Mouse (Mus musculus) cerebellum, postnatal 36 days (tissue): ENCODE data around the gene Slc25a33.
"Not testable (repeated sequence)": the region's sequence is repeated elsewhere in the genome, so short reads cannot be mapped to it uniquely, and the experiment has no call there.

Experiments used
- DNase-seq, 2 experiments: peaks; one replicate each; pipeline ENCODE4 v3.0.0; 2021 to 2022; ENCODE audit warnings: mixed read lengths in 2 of 2

The Slc25a33 gene

DNA sequence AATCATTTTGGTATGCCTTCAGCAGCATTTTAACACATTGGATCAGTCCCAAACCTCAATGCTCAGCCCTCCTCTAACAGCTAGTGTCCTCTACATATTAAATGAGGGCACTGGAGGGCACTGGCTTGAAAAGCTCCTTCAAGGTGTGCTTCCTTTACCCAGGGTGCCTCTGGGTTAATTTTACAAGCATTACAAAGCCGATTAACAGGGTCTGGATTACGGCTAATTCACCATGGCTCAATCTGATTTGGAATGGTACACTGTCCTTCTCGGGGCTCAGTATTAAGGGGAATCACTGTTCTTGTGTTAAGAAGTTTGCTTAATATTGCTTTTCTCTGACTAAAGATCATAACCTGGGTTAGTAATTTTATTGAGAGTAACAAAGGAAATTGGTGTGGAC lies 21.2 kb downstream of the Slc25a33 start:
- no peak for DNase-seq

DNA sequence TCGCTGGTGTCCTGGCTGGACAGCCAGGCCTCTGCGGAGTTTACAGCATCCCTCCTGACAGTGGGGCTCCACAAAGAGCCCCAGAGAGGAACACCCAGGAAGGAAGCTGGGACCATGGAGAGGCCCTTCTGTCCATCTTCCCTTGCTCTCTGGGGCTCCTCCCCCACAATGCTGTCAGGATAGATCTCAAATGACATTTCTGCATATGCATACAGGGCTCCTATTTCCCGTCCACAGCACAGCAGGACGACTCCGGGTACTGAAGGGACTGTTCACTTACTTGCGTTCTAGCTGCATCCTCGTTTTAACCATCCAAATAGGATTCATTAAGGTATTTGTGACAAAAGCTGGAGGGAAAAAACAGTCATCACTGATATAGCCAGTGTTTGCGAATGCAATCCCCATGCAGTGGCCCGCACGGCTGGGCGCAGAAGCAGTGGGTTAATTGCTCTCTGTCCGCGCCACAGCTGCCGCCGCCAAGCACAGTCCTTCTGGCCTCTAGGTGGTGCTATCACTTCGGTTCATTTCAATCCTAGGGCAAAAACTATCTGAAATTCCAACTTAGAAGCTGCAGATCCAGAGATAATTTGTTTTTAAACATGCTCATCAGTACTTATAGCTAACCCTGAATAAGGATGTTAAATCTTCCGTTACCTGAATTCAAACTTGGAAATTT lies 21.8 kb downstream of the Slc25a33 start:
- DNase-seq = peak; percentile 50 to 63

DNA sequence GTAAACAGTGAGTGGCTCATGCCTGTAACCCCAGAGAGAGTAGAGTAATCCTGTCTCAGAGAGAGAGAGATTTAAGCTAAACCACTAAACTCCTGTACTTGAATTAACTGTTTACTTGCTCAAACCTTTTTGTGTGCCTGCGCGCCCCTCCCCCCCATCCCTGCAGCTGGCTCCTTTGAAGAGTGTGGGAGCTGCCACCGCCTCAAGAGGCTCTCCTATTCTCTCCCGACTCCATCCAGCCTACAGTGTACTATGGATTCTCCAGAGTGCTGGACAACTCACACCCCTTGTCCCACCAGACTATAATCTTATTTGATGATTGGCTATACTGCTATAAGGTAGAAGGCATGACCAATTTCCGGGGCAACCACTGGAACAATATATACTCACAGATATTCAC lies 23.4 kb downstream of the Slc25a33 start:
- no peak for DNase-seq

DNA sequence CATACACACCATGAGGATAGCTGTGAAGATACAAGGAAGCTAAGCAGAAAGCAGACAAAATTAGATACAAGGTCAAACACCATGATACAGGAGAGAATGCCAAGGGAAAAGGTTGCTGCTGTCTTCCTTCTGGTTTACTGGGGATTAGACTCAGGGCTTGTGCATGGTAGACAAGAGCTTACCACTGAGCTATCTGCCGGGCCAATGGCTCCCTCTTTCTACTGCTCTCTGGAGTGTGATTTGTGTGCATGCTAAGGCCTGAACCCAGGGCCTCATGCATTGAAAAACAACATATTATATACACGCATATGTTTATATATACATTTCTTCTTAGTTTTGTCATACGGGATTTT lies 24.4 kb downstream of the Slc25a33 start:
- not testable (repeated sequence) for DNase-seq

DNA sequence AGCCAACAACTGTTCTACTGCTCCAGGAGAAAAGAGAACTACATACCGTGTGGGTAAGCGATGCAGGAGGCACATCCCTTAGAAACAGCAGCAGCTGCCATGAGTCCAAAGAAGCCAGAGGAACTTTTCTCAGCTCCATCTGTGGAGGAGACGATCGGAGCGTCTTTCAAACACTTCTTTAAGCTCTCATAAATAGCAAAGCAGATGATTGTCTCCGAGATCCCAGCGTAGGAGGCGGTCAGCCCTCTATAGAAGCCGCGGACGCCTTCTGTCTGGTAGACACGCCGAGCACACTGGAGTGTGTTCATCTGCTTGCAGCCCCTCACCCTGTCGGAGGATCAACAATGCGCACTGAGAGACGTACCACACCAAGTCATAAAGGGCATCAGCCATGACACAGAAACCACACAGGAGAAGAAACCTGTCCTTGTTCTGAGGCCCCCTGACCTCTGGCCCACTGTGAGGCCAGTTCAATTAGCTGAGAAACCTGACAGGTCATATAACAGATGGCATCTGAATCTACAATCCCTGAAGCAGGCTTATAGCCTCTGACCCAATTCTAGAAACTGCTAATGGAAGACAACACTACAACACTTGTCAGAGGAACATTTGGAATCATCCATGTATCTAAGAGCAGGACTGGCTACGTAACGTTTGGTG lies 24.9 kb downstream of the Slc25a33 start:
- DNase-seq = no peak

DNA sequence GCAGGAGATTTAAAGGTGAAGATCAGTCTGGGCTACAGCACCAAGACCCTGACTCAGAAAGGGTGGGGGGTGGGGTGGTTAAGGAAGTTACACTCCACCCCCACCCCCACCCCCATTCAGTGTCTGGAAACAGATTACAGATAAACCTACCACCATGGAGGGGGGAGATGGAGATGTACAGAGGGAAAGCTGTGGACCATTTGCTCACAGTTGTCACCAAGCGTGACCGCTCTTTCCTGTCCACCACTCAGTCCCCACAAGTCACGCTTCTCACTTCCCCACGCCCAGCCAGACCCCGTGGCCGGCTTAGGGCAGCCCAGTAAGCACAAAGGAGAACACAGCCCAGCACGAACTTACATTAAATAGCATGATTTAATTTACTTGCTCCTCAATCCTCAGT lies 30.0 kb downstream of the Slc25a33 start:
- no peak for DNase-seq

GRCm38 (mm10) chr4:149742011-149742530 lies 32.0 kb downstream of the Slc25a33 start:
- no peak for DNase-seq

GRCm38 (mm10) chr4:149740301-149740700 lies 33.8 kb downstream of the Slc25a33 start:
- DNase-seq = no peak

DNA sequence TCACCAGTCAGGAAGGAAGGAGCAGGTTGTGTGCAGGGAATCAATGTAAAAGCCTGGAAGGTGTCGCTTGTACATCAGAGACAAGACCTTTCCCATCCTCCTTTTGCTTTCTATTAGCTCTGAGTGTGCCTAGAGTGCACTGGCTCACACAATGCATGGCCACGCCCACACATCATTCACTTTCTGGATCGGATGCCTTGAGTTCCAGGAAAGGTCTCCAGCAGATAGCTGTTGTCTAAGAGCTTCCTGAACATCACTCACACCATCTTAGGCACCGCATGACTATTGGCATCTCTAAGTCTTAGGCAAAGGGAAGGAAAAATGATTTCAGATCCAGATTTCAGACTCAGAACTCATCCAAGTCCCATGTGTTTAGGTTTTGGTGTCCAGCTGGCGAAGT lies 34.6 kb downstream of the Slc25a33 start:
- no peak for DNase-seq

DNA sequence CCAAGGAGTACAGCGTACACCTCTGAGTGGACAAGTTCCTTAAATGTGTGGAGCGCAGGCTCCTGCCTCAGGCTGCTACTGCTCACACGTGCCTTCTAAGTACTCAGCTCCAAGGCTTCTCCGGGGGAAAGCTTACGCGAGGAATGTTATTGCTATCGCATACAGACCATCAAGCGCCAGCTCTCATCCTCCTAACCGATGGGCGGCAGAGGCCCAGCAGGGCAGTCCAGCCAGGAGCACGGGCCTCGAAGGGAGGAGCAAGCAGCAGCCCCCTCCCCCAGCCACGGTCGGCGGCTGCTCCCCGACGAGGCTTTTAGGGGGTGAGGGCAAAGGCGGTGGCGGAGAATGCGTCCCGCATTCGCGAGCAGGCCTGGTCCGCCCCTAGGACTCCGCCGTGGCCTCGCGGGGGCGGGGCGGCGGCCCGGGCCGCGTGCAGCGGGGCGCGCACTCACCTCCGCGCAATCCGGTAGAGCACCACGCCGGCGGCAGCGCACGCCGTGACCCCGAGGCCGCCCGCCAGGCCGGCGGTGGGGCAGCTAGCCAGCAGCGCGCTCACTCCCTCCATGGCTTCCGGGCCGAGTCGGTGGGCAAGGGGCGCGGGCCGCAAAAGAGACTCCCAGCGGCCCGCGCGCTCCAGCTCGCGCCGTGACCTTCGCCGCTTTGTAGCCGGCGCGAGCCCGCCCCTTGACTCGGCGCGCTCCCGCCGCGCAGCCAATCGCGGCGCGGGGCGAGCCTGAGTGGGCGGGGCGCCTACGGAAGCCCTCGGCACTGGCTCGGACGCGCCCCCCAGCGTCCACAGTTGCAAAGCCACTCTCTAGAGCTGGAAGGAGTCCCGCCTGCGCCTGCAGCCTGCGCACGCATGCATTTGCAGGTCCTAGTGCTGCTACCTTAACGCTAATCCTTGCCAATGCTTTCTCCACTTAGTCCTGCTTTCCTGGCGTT lies 36.4 kb downstream of the Slc25a33 start, which contains the start of gene Tmem201:
Tmem201 (minus strand) TSS at position 662 of the 942 bp plus-strand sequence.
- peak; percentile 97 to 98 for DNase-seq

GRCm38 (mm10) chr4:149736581-149736980 lies 37.5 kb downstream of the Slc25a33 start:
- peak; percentile 94 to 96 for DNase-seq

- DNase-seq = peak; percentile 24 to 40
These were observed 38.3 kb downstream of the Slc25a33 start for GRCm38 (mm10) chr4:149735624-149736250.

DNA sequence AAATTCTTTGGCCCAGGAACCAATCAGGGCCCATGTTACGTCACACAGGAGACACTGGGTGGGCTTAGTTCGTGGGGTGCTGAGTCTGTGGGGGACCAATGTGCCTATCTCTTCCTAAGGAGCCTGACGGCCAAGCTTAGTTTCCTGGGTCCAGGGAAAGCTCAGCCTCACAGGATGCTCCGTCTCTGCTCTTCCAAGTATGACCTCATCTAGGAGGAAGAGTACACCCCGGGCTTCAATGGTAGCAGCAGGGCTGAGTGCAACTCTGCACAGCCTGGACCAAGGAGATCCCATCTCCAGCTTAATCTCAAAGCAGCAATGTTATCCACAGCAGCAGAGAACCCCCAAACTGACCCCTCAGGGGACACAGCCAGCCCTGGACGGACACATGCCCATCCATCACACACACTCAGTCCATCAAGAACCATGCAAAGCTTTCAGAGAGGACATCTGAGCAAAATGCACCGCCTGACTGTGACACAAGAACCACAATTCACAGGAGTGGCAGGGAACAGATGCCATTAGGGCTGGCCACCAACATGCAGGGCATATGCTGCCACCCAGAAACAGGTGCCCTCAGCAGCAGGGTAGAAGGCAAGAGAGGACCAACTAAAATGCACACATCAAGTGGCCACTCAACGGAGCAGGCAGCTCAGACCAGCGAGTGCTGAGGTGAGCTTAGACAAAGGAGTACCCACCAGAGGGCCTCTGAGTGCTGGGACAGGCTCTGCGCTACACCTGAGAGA lies 39.2 kb downstream of the Slc25a33 start:
- DNase-seq = peak; percentile 85 to 88

DNA sequence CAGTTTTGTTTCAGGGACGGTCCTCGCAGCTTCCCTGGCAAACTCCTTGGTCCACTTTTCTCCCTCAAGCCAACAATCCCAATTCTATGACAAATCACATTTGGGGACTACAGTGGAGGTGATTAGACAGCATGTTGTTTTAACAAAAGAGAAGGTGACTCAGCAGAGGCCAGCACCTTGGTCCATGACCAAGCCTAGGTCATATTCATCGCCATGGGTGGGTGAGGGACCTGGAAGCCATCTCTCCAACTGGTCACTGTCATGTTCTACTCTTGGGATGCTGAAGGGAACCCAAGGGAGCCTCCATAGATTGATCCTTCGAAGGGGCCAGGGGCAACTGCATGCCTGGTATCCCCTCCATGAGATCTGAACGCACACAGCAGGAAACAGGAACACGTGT lies 39.8 kb downstream of the Slc25a33 start:
- peak in 1 of 2 experiments; percentile 18 for DNase-seq

GRCm38 (mm10) chr4:149733748-149734147 lies 40.3 kb downstream of the Slc25a33 start:
- peak in 1 of 2 experiments; percentile 28 for DNase-seq

DNA sequence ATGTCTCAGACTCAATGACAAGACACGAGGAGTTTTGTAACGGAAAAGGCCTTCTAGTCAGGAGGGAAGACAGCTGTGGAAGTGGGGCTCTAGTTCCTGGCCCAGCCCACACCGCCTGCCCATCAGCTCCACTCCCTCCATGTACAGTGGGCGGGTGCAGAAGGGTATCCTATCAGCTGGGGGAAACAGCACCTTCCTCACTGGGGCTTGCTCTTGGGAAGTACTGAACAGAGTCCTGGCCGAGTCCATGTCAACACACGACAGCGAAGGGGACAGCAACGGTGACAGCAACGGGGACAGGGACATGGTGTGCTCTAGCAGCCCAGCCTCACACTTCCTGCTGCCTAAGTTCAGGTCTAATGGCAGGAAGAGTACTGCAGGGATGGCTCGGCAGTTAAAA lies 41.3 kb downstream of the Slc25a33 start:
- DNase-seq = no peak

- DNase-seq = no peak
These were observed 41.8 kb downstream of the Slc25a33 start for GRCm38 (mm10) chr4:149732313-149732712.

DNA sequence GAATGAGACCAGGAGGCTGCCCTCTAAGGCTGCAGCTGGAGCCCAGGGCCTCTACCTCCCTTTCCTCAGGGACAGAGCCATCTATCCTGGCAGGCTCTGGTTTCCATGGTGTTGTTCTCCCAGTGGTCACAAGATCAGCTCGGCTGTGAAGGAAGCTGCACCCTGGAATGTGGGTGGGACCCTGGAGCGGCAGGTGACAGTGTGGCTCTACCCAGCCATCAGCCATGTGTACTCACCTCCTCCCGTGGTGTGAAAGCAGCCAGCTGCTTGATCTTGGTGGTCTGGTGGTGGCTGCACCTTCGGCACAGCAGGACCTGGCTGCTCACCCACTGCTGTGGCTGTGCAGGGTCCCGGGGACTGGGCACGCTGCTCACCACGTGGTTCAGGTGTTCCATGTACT lies 43.2 kb downstream of the Slc25a33 start:
- no peak for DNase-seq

DNA sequence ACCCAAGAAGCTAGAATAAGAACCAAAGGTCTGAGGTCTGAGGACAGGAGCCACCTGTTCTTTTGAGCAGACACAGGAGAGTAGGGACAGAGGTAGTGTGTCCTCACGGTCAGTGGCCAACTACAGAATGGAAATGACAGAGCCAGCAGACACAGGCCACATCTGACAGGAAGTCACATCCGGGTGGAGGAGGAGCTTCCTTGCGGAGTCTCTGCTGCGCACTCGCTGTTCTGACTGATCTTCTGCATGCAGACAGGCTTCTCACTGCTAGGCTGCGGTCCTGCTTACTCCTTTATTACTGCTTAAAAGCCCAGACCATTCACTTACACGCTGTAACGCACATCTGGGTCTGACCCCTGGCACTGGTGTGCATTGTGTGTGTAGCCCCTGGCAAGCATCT lies 45.3 kb downstream of the Slc25a33 start:
- no peak for DNase-seq

GRCm38 (mm10) chr4:149727636-149728035 lies 46.4 kb downstream of the Slc25a33 start:
- DNase-seq = no peak

- DNase-seq = peak; percentile 97 to 98
These were observed 48.3 kb downstream of the Slc25a33 start for GRCm38 (mm10) chr4:149725661-149726350.
